Mouse (Mus musculus): ENCODE results near the gene Slc25a4. TPM values are rescaled to one million over a fixed set of nuclear protein-coding genes. Genes with fewer than 3 reads are reported as not detected.

Gene Slc25a4
- polyA plus RNA-seq (2014; fragmentation: Illumina TruSeq; extraction: RNeasy Lipid Tissue Mini Kit (QIAGEN cat#74804); ENCODE audit: low read depth, low replicate concordance), result 177 TPM

DNA sequence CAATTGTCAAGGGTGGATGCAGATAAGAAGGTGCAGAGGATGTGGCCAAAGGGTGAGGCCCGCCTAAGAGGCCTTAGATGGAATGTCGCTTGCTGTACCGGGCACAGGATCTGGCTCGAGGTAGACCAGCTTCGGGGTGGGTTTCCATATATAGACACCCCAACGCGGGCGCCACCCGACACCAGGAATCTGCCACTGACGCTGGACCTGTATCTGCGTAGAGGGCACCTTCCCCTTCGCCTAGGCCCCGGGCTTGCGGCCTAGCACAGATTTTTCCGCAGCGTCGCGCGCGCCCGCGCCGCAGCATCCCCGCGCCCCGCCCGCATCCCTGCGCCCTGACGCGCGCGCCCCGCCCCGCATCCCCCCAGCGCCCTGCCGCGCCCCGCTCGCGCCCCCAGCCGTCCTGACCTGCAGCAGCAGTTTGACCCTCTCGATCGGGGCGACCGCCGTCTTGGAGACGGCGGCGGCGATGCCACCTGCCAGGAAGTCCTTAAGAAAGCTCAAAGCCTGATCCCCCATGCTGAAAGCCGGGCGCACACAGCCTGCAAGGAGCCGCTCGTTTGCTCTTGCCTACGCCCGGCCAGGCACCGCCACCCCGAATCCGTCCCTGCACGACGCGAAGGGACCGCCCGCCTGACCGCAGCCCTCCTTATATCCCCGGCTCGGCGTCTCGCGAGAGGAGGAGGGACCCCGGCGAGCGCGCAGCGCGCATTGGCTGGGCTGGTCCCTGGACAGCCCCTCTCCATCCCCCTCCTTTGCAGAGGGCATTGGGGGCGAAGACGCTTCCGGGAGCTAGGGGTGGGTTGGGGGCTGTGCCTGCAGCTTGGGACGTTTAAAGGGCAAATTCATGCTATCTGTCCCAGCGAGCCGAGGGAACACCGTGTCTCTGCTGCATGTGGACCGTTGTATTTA is at the start of gene Slc25a4:
Slc25a4 (minus strand) TSS at position 881 of the 912 bp plus-strand sequence.

Other genes with a start within 250 kb of the Slc25a4 start
- gene 1700029J07Rik, start 236.0 kb downstream of the Slc25a4 start, polyA plus RNA-seq (2014; fragmentation: Illumina TruSeq; extraction: RNeasy Lipid Tissue Mini Kit (QIAGEN cat#74804); ENCODE audit: low read depth, low replicate concordance), result 14.0 TPM
- gene Ufsp2, start 235.8 kb downstream of the Slc25a4 start, polyA plus RNA-seq (2014; fragmentation: Illumina TruSeq; extraction: RNeasy Lipid Tissue Mini Kit (QIAGEN cat#74804); ENCODE audit: low read depth, low replicate concordance), result 49.2 TPM
- gene Lrp2bp, start 212.0 kb downstream of the Slc25a4 start, polyA plus RNA-seq (2014; fragmentation: Illumina TruSeq; extraction: RNeasy Lipid Tissue Mini Kit (QIAGEN cat#74804); ENCODE audit: low read depth, low replicate concordance), result 1.4 TPM
- 7.4 TPM for gene Ankrd37, start 205.6 kb downstream of the Slc25a4 start, polyA plus RNA-seq (2014; fragmentation: Illumina TruSeq; extraction: RNeasy Lipid Tissue Mini Kit (QIAGEN cat#74804); ENCODE audit: low read depth, low replicate concordance)
- gene Cfap97, start 59.5 kb downstream of the Slc25a4 start, polyA plus RNA-seq (2014; fragmentation: Illumina TruSeq; extraction: RNeasy Lipid Tissue Mini Kit (QIAGEN cat#74804); ENCODE audit: low read depth, low replicate concordance), result 16.5 TPM
- gene Snx25, start 59.1 kb downstream of the Slc25a4 start, polyA plus RNA-seq (2014; fragmentation: Illumina TruSeq; extraction: RNeasy Lipid Tissue Mini Kit (QIAGEN cat#74804); ENCODE audit: low read depth, low replicate concordance), result 13.6 TPM
- not detected for gene Helt, start 83.4 kb upstream of the Slc25a4 start, polyA plus RNA-seq (2014; fragmentation: Illumina TruSeq; extraction: RNeasy Lipid Tissue Mini Kit (QIAGEN cat#74804); ENCODE audit: low read depth, low replicate concordance)

Measured in adipose tissue, adult 10 weeks (tissue).